Mouse (Mus musculus): ENCODE data around the gene Gm10720. TPM values are rescaled to one million over a fixed set of nuclear protein-coding genes. Genes with fewer than 3 reads are reported as not detected.
"Not testable (repeated sequence)": the region's sequence is repeated elsewhere in the genome, so short reads cannot be mapped to it uniquely, and the experiment has no call there.

The Gm10720 gene
- not detected in 2 replicates for polyA plus RNA-seq (2014; fragmentation: Nextera tagmentation; extraction: Ambion mirVana)

DNA sequence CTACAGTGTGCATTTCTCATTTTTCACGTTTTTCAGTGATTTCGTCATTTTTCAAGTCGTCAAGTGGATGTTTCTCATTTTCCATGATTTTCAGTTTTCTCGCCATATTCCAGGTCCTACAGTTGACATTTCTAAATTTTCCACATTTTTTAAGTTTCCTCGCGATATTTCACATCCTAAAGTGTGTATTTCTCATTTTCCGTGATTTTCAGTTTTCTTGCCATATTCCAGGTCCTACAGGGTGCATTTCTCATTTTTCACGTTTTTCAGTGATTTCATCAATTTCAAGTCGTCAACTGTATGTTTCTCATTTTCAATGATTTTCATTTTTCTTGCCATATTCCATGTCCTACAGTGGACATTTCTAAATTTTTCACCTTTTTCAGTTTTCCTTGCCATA, at the start of gene Gm10720:
Gene Gm10720, plus strand, starts transcription at position 301 of the 400 bp plus-strand sequence.
- ATAC-seq (replicated peaks; ENCODE audit: low FRiP score); H3K9ac ChIP-seq (ENCODE audit: low read depth, low read length); H3K36me3 ChIP-seq (ENCODE audit: control insufficient read depth, insufficient read depth, low read length); DNase-seq (ENCODE audit: low spot score); H3K27me3 ChIP-seq (replicated peaks; ENCODE audit: control insufficient read depth, insufficient read depth, low read length); H3K4me1 ChIP-seq (replicated peaks; ENCODE audit: control insufficient read depth, insufficient read depth, low read length); H3K4me2 ChIP-seq; H3K4me3 ChIP-seq (ENCODE audit: low read depth, low read length); H3K27ac ChIP-seq (ENCODE audit: low read depth, low read length); H3K9me3 ChIP-seq (ENCODE audit: control insufficient read depth, low read length): not testable (repeated sequence)
- 59% methylated on average over 4 of the region's 9 CpGs for WGBS

DNA sequence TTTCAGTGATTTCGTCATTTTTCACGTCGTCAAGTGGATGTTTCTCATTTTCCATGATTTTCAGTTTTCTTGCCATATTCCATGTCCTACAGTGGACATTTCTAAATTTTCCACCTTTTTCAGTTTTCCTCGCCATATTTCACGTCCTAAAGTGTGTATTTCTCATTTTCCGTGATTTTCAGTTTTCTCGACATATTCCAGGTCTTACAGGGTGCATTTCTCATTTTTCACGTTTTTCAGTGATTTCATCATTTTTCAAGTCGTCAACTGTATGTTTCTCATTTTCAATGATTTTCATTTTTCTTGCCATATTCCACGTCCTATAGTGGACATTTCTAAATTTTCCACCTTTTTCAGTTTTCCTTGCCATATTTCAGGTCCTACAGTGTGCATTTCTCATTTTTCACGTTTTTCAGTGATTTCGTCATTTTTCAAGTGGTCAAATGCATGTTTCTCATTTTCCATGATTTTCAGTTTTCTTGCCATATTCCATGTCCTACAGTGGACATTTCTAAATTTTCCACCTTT, 14.9 kb upstream of the Gm10720 start, which contains the start of gene Gm10722:
Gene Gm10722, plus strand, starts transcription at position 478 of the 528 bp plus-strand sequence.
- WGBS: 64% methylated on average over 12 of the region's 12 CpGs
- not testable (repeated sequence) for H3K9ac ChIP-seq (ENCODE audit: low read depth, low read length); ATAC-seq (replicated peaks; ENCODE audit: low FRiP score); H3K27ac ChIP-seq (ENCODE audit: low read depth, low read length); H3K4me1 ChIP-seq (replicated peaks; ENCODE audit: control insufficient read depth, insufficient read depth, low read length); H3K27me3 ChIP-seq (replicated peaks; ENCODE audit: control insufficient read depth, insufficient read depth, low read length); H3K4me3 ChIP-seq (ENCODE audit: low read depth, low read length); H3K36me3 ChIP-seq (ENCODE audit: control insufficient read depth, insufficient read depth, low read length); H3K4me2 ChIP-seq; H3K9me3 ChIP-seq (ENCODE audit: control insufficient read depth, low read length); DNase-seq (ENCODE audit: low spot score)

DNA sequence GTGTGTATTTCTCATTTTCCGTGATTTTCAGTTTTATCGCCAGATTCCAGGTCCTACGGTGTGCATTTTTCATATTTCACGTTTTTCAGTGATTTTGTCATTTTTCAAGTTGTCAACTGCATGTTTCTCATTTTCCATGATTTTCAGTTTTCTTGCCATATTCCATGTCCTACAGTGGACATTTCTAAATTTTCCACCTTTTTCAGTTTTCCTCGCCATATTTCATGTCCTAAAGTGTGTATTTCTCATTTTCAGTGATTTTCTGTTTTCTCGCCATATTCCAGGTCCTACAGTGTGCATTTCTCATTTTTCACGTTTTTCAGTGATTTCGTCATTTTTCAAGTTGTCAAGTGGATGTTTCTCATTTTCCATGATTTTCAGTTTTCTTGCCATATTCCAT, 14.4 kb upstream of the Gm10720 start:
- ATAC-seq (replicated peaks; ENCODE audit: low FRiP score); H3K4me3 ChIP-seq (ENCODE audit: low read depth, low read length); H3K36me3 ChIP-seq (ENCODE audit: control insufficient read depth, insufficient read depth, low read length); H3K27ac ChIP-seq (ENCODE audit: low read depth, low read length); DNase-seq (ENCODE audit: low spot score); H3K9ac ChIP-seq (ENCODE audit: low read depth, low read length); H3K4me1 ChIP-seq (replicated peaks; ENCODE audit: control insufficient read depth, insufficient read depth, low read length); H3K9me3 ChIP-seq (ENCODE audit: control insufficient read depth, low read length); H3K27me3 ChIP-seq (replicated peaks; ENCODE audit: control insufficient read depth, insufficient read depth, low read length); H3K4me2 ChIP-seq: not testable (repeated sequence)
- 62% methylated on average over 8 of the region's 8 CpGs for WGBS

DNA sequence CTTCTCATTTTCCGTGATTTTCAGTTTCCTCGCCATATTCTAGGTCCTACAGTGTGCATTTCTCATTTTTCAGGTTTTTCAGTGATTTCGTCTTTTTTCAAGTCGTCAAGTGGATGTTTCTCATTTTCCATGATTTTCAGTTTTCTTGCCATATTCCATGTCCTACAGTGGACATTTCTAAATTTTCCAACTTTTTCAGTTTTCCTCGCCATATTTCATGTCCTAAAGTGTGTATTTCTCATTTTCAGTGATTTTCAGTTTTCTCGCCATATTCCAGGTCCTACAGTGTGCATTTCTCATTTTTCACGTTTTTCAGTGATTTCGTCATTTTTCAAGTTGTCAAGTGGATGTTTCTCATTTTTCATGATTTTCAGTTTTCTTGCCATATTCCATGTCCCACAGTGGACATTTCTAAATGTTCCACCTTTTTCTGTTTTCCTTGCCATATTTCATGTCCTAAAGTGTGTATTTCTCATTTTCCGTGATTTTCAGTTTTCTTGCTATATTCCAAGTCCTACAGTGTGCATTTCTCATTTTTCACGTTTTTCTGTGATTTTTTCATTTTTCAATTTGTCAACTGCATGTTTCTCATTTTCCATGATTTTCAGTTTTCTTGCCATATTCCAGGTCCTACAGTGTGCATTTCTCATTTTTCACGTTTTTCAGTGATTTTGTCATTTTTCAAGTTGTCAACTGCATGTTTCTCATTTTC, 13.3 kb upstream of the Gm10720 start:
- not testable (repeated sequence) for H3K27me3 ChIP-seq (replicated peaks; ENCODE audit: control insufficient read depth, insufficient read depth, low read length); H3K4me1 ChIP-seq (replicated peaks; ENCODE audit: control insufficient read depth, insufficient read depth, low read length); H3K4me3 ChIP-seq (ENCODE audit: low read depth, low read length); H3K36me3 ChIP-seq (ENCODE audit: control insufficient read depth, insufficient read depth, low read length); H3K4me2 ChIP-seq; DNase-seq (ENCODE audit: low spot score); H3K9me3 ChIP-seq (ENCODE audit: control insufficient read depth, low read length); H3K9ac ChIP-seq (ENCODE audit: low read depth, low read length); H3K27ac ChIP-seq (ENCODE audit: low read depth, low read length)
- WGBS: 56% methylated on average over 8 of the region's 11 CpGs
- ATAC-seq (replicated peaks; ENCODE audit: low FRiP score): peak; percentile 79

DNA sequence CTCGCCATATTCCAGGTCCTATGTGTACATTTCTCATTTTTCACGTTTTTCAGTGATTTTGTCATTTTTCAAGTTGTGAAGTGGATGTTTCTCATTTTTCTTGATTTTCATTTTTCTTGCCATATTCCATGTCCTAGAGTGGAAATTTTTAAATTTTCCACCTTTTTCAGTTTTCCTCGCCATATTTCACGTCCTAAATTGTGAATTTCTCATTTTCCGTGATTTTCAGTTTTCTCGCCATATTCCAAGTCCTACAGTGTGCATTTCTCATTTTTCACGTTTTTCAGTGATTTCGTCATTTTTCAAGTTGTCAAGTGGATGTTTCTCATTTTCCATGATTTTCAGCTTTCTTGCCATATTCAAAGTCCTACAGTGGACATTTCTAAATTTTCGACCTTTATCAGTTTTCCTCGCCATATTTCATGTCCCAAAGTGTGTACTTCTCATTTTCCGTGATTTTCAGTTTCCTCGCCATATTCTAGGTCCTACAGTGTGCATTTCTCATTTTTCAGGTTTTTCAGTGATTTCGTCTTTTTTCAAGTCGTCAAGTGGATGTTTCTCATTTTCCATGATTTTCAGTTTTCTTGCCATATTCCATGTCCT, 12.6 kb upstream of the Gm10720 start, which contains the start of gene Gm11168:
Gene Gm11168, plus strand, starts transcription at position 553 of the 603 bp plus-strand sequence.
- not testable (repeated sequence) for H3K9me3 ChIP-seq (ENCODE audit: control insufficient read depth, low read length); H3K4me3 ChIP-seq (ENCODE audit: low read depth, low read length); H3K36me3 ChIP-seq (ENCODE audit: control insufficient read depth, insufficient read depth, low read length); DNase-seq (ENCODE audit: low spot score); H3K4me1 ChIP-seq (replicated peaks; ENCODE audit: control insufficient read depth, insufficient read depth, low read length); H3K4me2 ChIP-seq; ATAC-seq (replicated peaks; ENCODE audit: low FRiP score); H3K27me3 ChIP-seq (replicated peaks; ENCODE audit: control insufficient read depth, insufficient read depth, low read length); H3K9ac ChIP-seq (ENCODE audit: low read depth, low read length); H3K27ac ChIP-seq (ENCODE audit: low read depth, low read length)
- 68% methylated on average over 6 of the region's 14 CpGs for WGBS

DNA sequence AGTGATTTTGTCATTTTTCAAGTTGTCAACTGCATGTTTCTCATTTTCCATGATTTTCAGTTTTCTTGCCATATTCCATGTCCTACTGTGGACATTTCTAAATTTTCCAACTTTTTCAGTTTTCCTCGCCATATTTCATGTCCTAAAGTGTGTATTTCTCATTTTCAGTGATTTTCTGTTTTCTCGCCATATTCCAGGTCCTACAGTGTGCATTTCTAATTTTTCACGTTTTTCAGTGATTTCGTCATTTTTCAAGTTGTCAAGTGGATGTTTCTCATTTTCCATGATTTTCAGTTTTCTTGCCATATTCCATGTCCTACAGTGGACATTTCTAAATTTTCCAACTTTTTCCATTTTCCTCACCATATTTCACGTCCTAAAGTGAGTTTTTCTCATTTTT, 9.3 kb upstream of the Gm10720 start:
- 83% methylated on average over 1 of the region's 5 CpGs for WGBS
- not testable (repeated sequence) for H3K4me2 ChIP-seq; H3K9me3 ChIP-seq (ENCODE audit: control insufficient read depth, low read length); H3K36me3 ChIP-seq (ENCODE audit: control insufficient read depth, insufficient read depth, low read length); H3K4me1 ChIP-seq (replicated peaks; ENCODE audit: control insufficient read depth, insufficient read depth, low read length); H3K27ac ChIP-seq (ENCODE audit: low read depth, low read length); H3K27me3 ChIP-seq (replicated peaks; ENCODE audit: control insufficient read depth, insufficient read depth, low read length); H3K9ac ChIP-seq (ENCODE audit: low read depth, low read length); H3K4me3 ChIP-seq (ENCODE audit: low read depth, low read length); ATAC-seq (replicated peaks; ENCODE audit: low FRiP score); DNase-seq (ENCODE audit: low spot score)

DNA sequence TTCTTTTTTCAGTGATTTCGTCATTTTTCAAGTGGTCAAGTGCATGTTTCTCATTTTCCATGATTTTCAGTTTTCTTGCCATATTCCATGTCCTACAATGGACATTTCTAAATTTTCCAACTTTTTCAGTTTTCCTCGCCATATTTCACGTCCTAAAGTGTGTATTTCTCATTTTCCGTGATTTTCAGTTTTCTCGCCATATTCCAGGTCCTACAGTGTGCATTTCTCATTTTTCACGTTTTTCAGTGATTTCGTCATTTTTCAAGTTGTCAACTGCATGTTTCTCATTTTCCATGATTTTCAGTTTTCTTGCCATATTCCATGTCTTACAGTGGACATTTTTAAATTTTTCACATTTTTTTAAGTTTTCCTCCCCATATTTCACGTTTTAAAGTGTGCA, 8.8 kb upstream of the Gm10720 start:
- not testable (repeated sequence) for H3K36me3 ChIP-seq (ENCODE audit: control insufficient read depth, insufficient read depth, low read length); H3K4me1 ChIP-seq (replicated peaks; ENCODE audit: control insufficient read depth, insufficient read depth, low read length); DNase-seq (ENCODE audit: low spot score); H3K9ac ChIP-seq (ENCODE audit: low read depth, low read length); H3K9me3 ChIP-seq (ENCODE audit: control insufficient read depth, low read length); H3K27me3 ChIP-seq (replicated peaks; ENCODE audit: control insufficient read depth, insufficient read depth, low read length); H3K4me3 ChIP-seq (ENCODE audit: low read depth, low read length); H3K4me2 ChIP-seq; H3K27ac ChIP-seq (ENCODE audit: low read depth, low read length)
- 68% methylated on average over 7 of the region's 8 CpGs for WGBS
- peak; percentile 70 for ATAC-seq (replicated peaks; ENCODE audit: low FRiP score)

DNA sequence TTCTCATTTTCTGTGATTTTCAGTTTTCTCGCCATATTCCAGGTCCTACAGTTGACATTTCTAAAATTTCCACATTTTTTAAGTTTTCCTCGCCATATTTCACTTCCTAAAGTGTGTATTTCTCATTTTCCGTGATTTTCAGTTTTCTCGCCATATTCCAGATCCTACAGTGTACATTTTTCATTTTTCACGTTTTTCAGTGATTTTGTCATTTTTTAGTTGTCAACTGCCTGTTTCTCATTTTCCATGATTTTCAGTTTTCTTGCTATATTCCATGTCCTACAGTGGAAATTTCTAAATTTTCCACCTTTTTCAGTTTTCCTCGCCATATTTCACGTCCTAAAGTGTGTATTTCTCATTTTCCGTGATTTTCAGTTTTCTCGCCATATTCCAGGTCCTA, 8.2 kb upstream of the Gm10720 start:
- H3K4me3 ChIP-seq (ENCODE audit: low read depth, low read length); H3K27me3 ChIP-seq (replicated peaks; ENCODE audit: control insufficient read depth, insufficient read depth, low read length); H3K9me3 ChIP-seq (ENCODE audit: control insufficient read depth, low read length); H3K36me3 ChIP-seq (ENCODE audit: control insufficient read depth, insufficient read depth, low read length); ATAC-seq (replicated peaks; ENCODE audit: low FRiP score); DNase-seq (ENCODE audit: low spot score); H3K27ac ChIP-seq (ENCODE audit: low read depth, low read length); H3K4me2 ChIP-seq; H3K9ac ChIP-seq (ENCODE audit: low read depth, low read length); H3K4me1 ChIP-seq (replicated peaks; ENCODE audit: control insufficient read depth, insufficient read depth, low read length): not testable (repeated sequence)
- 73% methylated on average over 7 of the region's 9 CpGs for WGBS

DNA sequence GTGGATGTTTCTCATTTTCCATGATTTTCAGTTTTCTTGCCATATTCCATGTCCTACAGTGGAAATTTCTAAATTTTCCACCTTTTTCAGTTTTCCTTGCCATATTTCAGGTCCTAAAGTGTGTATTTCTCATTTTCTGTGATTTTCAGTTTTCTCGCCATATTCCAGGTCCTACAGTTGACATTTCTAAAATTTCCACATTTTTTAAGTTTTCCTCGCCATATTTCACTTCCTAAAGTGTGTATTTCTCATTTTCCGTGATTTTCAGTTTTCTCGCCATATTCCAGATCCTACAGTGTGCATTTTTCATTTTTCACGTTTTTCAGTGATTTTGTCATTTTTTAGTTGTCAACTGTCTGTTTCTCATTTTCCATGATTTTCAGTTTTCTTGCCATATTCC, 6.1 kb upstream of the Gm10720 start:
- not testable (repeated sequence) for H3K4me3 ChIP-seq (ENCODE audit: low read depth, low read length); H3K27ac ChIP-seq (ENCODE audit: low read depth, low read length); H3K9me3 ChIP-seq (ENCODE audit: control insufficient read depth, low read length); H3K27me3 ChIP-seq (replicated peaks; ENCODE audit: control insufficient read depth, insufficient read depth, low read length); H3K36me3 ChIP-seq (ENCODE audit: control insufficient read depth, insufficient read depth, low read length); H3K4me2 ChIP-seq; DNase-seq (ENCODE audit: low spot score); H3K4me1 ChIP-seq (replicated peaks; ENCODE audit: control insufficient read depth, insufficient read depth, low read length); H3K9ac ChIP-seq (ENCODE audit: low read depth, low read length)
- no CpG with 5 or more reads among the region's 5 CpGs for WGBS
- ATAC-seq (replicated peaks; ENCODE audit: low FRiP score): peak; percentile 51

Data from liver, embryonic 11.5 days (tissue).